In genomic region chr10:118271416-118271815, GRCm38 (mm10) we compare ENCODE assay signal across 17 mouse cellular contexts. TPM values are rescaled to one million over a fixed set of nuclear protein-coding genes. Genes with fewer than 3 reads are reported as not detected.
ATAC-seq lines count a peak whose summit lies in the region.
"Had no signal": no experiment of that assay in that cellular context is flagged by ENCODE, and none has a peak within 500 bp of the region (broad histone marks: within the 10 kb centered on the region; RNA-seq: fewer than 3 reads in every experiment).

No protein-coding gene starts in this region.

- ATAC-seq in common myeloid progenitor, adult 5-6 weeks (replicated peaks; ENCODE audit: low read depth, poor library complexity, severe bottlenecking) = peak; percentile 45
- peak; percentile 85 for ATAC-seq in granulocyte monocyte progenitor cell, adult 5-6 weeks (replicated peaks; ENCODE audit: poor library complexity, severe bottlenecking)
- ATAC-seq in megakaryocyte, adult 5-6 weeks (ENCODE audit: poor library complexity, severe bottlenecking) = peak; percentile 63
- peak; percentile 78 for ATAC-seq in megakaryocyte progenitor cell, adult 5-6 weeks (replicated peaks; ENCODE audit: poor library complexity)
- peak; percentile 60 for ATAC-seq in monocyte, adult 5-6 weeks (replicated peaks; ENCODE audit: insufficient number of reproducible peaks, low FRiP score, low TSS enrichment, poor library complexity, severe bottlenecking)

RNA-seq across cellular contexts. Expression of gene Gm32802, which starts 12.9 kb away (rescaled TPM):
- 0.10 and 0.18 TPM in 2 replicates for total RNA-seq in common myeloid progenitor, adult 5-6 weeks (2017)
- not detected in 2 replicates for total RNA-seq in granulocyte monocyte progenitor cell, adult 5-6 weeks (2014; fragmentation: Nextera tagmentation)
- 0.09 and 0.31 TPM in 2 replicates for total RNA-seq in granulocyte monocyte progenitor cell, adult 5-6 weeks (2017)
- total RNA-seq in megakaryocyte, adult 5-6 weeks (2015) = not detected in 2 replicates
- total RNA-seq in megakaryocyte, adult 5-6 weeks (2017) = 0.08 and 0.11 TPM in 2 replicates
- total RNA-seq in megakaryocyte progenitor cell, adult 5-6 weeks (2015) = 0.05 TPM in 1 of 2 replicates, not detected in the other
- total RNA-seq in megakaryocyte progenitor cell, adult 5-6 weeks (2017) = 0.08 and 0.14 TPM in 2 replicates
- not detected in 3 replicates for total RNA-seq in monocyte, adult 5-6 weeks (2017)
- total RNA-seq: G1E had no signal

RNA-seq across cellular contexts. Expression of gene Iltifb, which starts 23.4 kb away (rescaled TPM):
- total RNA-seq in common myeloid progenitor, adult 5-6 weeks (2017) = not detected in 2 replicates
- not detected in 2 replicates for total RNA-seq in granulocyte monocyte progenitor cell, adult 5-6 weeks (2014; fragmentation: Nextera tagmentation)
- not detected in 2 replicates for total RNA-seq in granulocyte monocyte progenitor cell, adult 5-6 weeks (2017)
- not detected in 2 replicates for total RNA-seq in megakaryocyte, adult 5-6 weeks (2015)
- total RNA-seq in megakaryocyte, adult 5-6 weeks (2017) = not detected in 2 replicates
- total RNA-seq in megakaryocyte progenitor cell, adult 5-6 weeks (2015) = not detected in 2 replicates
- total RNA-seq in megakaryocyte progenitor cell, adult 5-6 weeks (2017) = not detected in 2 replicates
- total RNA-seq in monocyte, adult 5-6 weeks (2017) = not detected in 3 replicates
- total RNA-seq: adrenal gland, adult 18-20 months; adrenal gland, adult 2 months; adrenal gland, adult 8-10 months; adrenal gland, postnatal 10 days; adrenal gland, postnatal 14 days; adrenal gland, postnatal 25 days; adrenal gland, postnatal 36 days; adrenal gland, postnatal 4 days; CH12.LX; ES-E14; G1E; MEL had no signal

RNA-seq across cellular contexts. Expression of gene Gm32717, which starts 30.8 kb away (rescaled TPM):
- total RNA-seq in common myeloid progenitor, adult 5-6 weeks (2017) = 0.10 and 0.18 TPM in 2 replicates
- not detected in 2 replicates for total RNA-seq in granulocyte monocyte progenitor cell, adult 5-6 weeks (2014; fragmentation: Nextera tagmentation)
- total RNA-seq in granulocyte monocyte progenitor cell, adult 5-6 weeks (2017) = 0.09 and 0.31 TPM in 2 replicates
- total RNA-seq in megakaryocyte, adult 5-6 weeks (2015) = not detected in 2 replicates
- total RNA-seq in megakaryocyte, adult 5-6 weeks (2017) = 0.08 and 0.11 TPM in 2 replicates
- total RNA-seq in megakaryocyte progenitor cell, adult 5-6 weeks (2015) = 0.05 TPM in 1 of 2 replicates, not detected in the other
- total RNA-seq in megakaryocyte progenitor cell, adult 5-6 weeks (2017) = 0.08 and 0.14 TPM in 2 replicates
- not detected in 3 replicates for total RNA-seq in monocyte, adult 5-6 weeks (2017)
- total RNA-seq: G1E had no signal

RNA-seq across cellular contexts. Expression of gene Gm9040, which starts 55.4 kb away (rescaled TPM):
- 0.10 TPM in 1 of 2 replicates, not detected in the other for total RNA-seq in common myeloid progenitor, adult 5-6 weeks (2017)
- not detected in 2 replicates for total RNA-seq in granulocyte monocyte progenitor cell, adult 5-6 weeks (2014; fragmentation: Nextera tagmentation)
- not detected in 2 replicates for total RNA-seq in granulocyte monocyte progenitor cell, adult 5-6 weeks (2017)
- total RNA-seq in megakaryocyte, adult 5-6 weeks (2015) = not detected in 2 replicates
- total RNA-seq in megakaryocyte, adult 5-6 weeks (2017) = not detected in 2 replicates
- not detected in 2 replicates for total RNA-seq in megakaryocyte progenitor cell, adult 5-6 weeks (2015)
- total RNA-seq in megakaryocyte progenitor cell, adult 5-6 weeks (2017) = not detected in 2 replicates
- not detected in 3 replicates for total RNA-seq in monocyte, adult 5-6 weeks (2017)
- total RNA-seq: adrenal gland, adult 18-20 months; adrenal gland, adult 2 months; adrenal gland, adult 8-10 months; adrenal gland, postnatal 10 days; adrenal gland, postnatal 14 days; adrenal gland, postnatal 25 days; adrenal gland, postnatal 36 days; adrenal gland, postnatal 4 days; CH12.LX; MEL had no signal

Comparison
In these comparisons a context has a peak if more than half of its experiments do, and no peak if none do; other contexts are left out.
1. Peak in every context shown above with its lines: ATAC-seq.